Mouse (Mus musculus) limb, embryonic 12.5 days (tissue): ENCODE data around the gene Mcl1. TPM values are rescaled to one million over a fixed set of nuclear protein-coding genes. Genes with fewer than 3 reads are reported as not detected.
A peak's percentile ranks its signal among the peaks of the same experiment; 100 is the strongest.

Experiments
- ATAC-seq: fragments of 200-750 bp; cut with Nextera tagmentation; 2 replicates; pipeline ENCODE4 v1.8.0; 2017; ENCODE audit warnings: low read depth, moderate TSS enrichment; ENCODE audit not compliant: insufficient number of reproducible peaks, insufficient read depth, low FRiP score, low TSS enrichment
- H3K27ac ChIP-seq: fragments of 300-500 bp; sonication (generic); 2 replicates; pipeline ENCODE4 v1.5.1; 2016; ENCODE audit warnings: mild to moderate bottlenecking, moderate library complexity
- H3K27me3 ChIP-seq: fragments of 300-500 bp; sonication (generic); 2 replicates; pipeline ENCODE4 v1.6.1; 2016; ENCODE audit warnings: mild to moderate bottlenecking, moderate library complexity
- H3K36me3 ChIP-seq: fragments of 300-500 bp; sonication (generic); 2 replicates; pipeline ENCODE4 v1.6.1; 2016; ENCODE audit warnings: mild to moderate bottlenecking, moderate library complexity
- H3K4me1 ChIP-seq: fragments of 300-500 bp; sonication (generic); replicated peaks from 2 replicates; pipeline ENCODE4 v1.6.1; 2016
- H3K4me2 ChIP-seq: fragments of 300-500 bp; sonication (generic); 2 replicates; pipeline ENCODE4 v1.6.1; 2016; ENCODE audit warnings: mild to moderate bottlenecking, moderate library complexity
- H3K4me3 ChIP-seq: fragments of 300-500 bp; sonication (generic); replicated peaks from 2 replicates; pipeline ENCODE4 v1.5.1; 2016; ENCODE audit warnings: mild to moderate bottlenecking
- H3K9ac ChIP-seq: fragments of 300-500 bp; sonication (generic); replicated peaks from 2 replicates; pipeline ENCODE4 v1.6.1; 2016; ENCODE audit warnings: mild to moderate bottlenecking, moderate library complexity
- H3K9me3 ChIP-seq: fragments of 300-500 bp; sonication (generic); 2 replicates; pipeline ENCODE4 v1.6.1; 2016; ENCODE audit warnings: mild to moderate bottlenecking, moderate library complexity
- WGBS: fragments of 180-500 bp; shearing (Covaris S2); methylation state at CpG from one replicate; pipeline ENCODE4 v1.1.7; 2016; 5-methylcytosine and 5-hydroxymethylcytosine counted together
- polyA plus RNA-seq: library from polyadenylated mRNA; unstranded; fragments of >200 nt; fragmentation: Nextera tagmentation; extraction: Ambion mirVana; gene quantifications from 2 replicates; pipeline ENCODE4 v1.2.1, GENCODE M21; 2016

The Mcl1 gene
- polyA plus RNA-seq, 1 experiment from 2014 or later: 69.9 TPM

DNA sequence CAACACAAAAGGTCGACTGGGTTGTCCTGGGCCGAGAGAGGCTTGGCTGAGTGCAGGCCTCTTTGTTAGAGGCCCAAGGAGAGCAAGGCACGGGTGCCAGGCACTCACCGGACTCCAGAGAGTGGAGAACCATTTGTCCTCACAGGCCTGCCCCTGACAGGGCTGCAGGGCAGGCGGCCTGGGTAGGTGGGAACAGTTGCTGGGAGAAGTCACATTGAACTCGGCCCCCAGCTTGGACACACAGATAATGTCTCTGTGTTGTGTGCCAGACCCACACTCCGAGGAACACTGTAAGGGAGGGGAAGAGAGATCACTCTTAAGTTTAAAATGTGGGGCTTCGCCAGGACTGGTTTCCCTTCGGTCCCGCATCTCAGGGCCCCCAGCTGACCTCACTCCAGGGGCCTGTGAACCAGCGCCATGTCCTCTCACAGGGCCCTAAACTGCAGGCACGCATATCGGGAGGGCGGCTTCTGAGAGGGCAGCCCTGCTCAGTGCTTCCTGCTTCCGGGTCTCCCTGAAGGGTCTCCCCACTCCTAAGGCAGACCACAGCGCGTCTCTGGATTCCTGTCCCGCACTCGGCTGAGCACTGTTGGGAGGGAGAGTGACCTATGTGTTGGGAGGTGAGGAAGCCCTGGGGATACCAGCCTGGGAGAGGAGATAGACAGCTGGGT lies 19.0 kb downstream of the Mcl1 start:
- Histone ChIP-seq H3K9me3 (no peaks in the 10 kb centered on the region), H3K27me3 (no peaks in the 10 kb centered on the region), H3K36me3 (peaks cover 14% of the 10 kb centered on the region; the same call in 1 of the 2 replicates), H3K9ac (no peak overlapping the region), H3K27ac (no peak overlapping the region), H3K4me2 (no peak overlapping the region), H3K4me3 (no peak overlapping the region), H3K4me1 (peaks cover 55% of the 10 kb centered on the region)
- ATAC-seq: no peak
- 79% methylated on average over 19 of the region's 19 CpGs for WGBS

DNA sequence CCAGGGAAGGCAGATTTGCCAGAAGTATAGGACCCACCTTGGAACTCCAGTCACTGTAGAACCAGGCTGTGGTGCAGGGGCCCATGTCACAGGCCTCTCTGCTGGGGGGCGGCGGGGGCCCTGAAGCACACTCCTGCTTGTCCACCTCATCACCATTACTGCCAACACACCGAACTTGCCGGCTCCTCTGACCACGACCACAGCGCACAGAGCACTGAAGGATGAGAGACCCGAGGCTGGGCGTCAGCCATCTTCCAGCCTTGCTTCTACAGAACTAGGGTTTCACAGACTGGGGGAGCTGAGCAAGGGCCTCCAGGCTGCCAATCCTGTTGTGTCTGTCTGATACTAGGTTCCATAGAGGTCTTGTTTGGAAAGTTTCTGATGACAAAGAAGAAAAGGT lies 21.0 kb downstream of the Mcl1 start:
- peaks cover 42% of the 10 kb centered on the region for H3K4me1 ChIP-seq
- H3K27ac ChIP-seq: no peak overlapping the region
- H3K4me3 ChIP-seq: no peak overlapping the region
- H3K27me3 ChIP-seq: no peaks in the 10 kb centered on the region
- H3K36me3 ChIP-seq: peaks cover 14% of the 10 kb centered on the region; the same call in 1 of the 2 replicates
- H3K4me2 ChIP-seq: no peak overlapping the region
- ATAC-seq: no peak
- no peak overlapping the region for H3K9ac ChIP-seq
- no peaks in the 10 kb centered on the region for H3K9me3 ChIP-seq
- 92% methylated on average over 8 of the region's 8 CpGs for WGBS

DNA sequence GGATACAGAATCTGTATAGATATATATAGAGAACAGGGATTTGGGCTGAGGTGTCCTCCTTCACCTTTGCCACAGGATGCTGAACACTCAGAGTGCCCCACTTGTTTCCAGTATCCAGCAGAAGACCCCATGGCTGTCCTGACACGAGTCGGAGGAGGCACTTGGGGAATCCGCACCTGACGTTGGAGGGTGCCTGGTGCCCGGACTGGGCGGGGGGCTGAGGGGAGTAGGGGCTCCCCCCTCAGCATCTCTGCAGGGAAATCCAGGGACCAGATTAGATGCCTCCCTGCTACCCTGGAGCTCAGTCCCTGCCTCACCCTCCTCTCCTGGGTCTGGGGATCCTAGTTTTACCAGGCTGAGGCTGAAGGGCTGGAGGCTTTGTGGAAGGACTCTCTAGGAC lies 22.1 kb downstream of the Mcl1 start:
- H3K9ac ChIP-seq: no peak overlapping the region
- no peak overlapping the region for H3K4me2 ChIP-seq
- no peak overlapping the region for H3K27ac ChIP-seq
- H3K4me3 ChIP-seq: no peak overlapping the region
- ATAC-seq: no peak
- peaks cover 37% of the 10 kb centered on the region for H3K4me1 ChIP-seq
- 86% methylated on average over 6 of the region's 6 CpGs for WGBS
- H3K9me3 ChIP-seq: no peaks in the 10 kb centered on the region
- H3K36me3 ChIP-seq: peaks cover 14% of the 10 kb centered on the region; the same call in 1 of the 2 replicates
- H3K27me3 ChIP-seq: no peaks in the 10 kb centered on the region

- H3K36me3 ChIP-seq: peaks cover 14% of the 10 kb centered on the region; the same call in 1 of the 2 replicates
- 33% methylated on average over 11 of the region's 11 CpGs for WGBS
- 0 out of 2 replicates have a peak overlapping the region, but pooled peaks have one; percentile 0 for H3K4me3 ChIP-seq
- no peak overlapping the region for H3K27ac ChIP-seq
- peaks cover 34% of the 10 kb centered on the region for H3K4me1 ChIP-seq
- peaks cover under 1% of the 10 kb centered on the region; the same call in 1 of the 2 replicates for H3K27me3 ChIP-seq
- H3K4me2 ChIP-seq: no peak overlapping the region
- H3K9me3 ChIP-seq: no peaks in the 10 kb centered on the region
- no peak overlapping the region for H3K9ac ChIP-seq
- ATAC-seq: no peak
Observed at GRCm38 (mm10) chr3:95681365-95681764, 22.8 kb downstream of the Mcl1 start.

DNA sequence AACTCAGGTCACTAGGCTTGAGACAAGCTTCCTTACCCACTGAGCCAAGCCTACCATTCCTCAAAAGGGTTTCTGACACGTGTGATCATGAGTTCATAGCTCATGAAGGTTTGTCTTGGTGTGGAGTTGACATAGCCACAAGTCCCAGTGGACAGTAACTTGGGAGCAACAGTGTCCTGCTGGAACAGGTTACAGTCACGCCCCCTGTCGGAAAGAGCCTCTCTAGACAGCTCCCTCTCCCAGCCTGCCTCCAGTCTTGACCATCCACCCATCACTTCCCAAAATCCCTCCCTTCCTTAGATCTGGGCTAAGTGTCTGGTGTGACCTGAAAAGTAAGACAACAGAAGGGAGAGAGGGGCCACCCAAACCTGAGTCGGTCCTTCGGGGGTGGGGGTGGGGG lies 24.3 kb downstream of the Mcl1 start:
- Histone ChIP-seq H3K4me2 (no peak overlapping the region), H3K4me1 (peaks cover 45% of the 10 kb centered on the region), H3K27ac (no peak overlapping the region), H3K9ac (no peak overlapping the region), H3K4me3 (no peak overlapping the region), H3K9me3 (no peaks in the 10 kb centered on the region), H3K27me3 (peaks cover 9% of the 10 kb centered on the region; the same call in 1 of the 2 replicates), H3K36me3 (peaks cover under 1% of the 10 kb centered on the region; the same call in 1 of the 2 replicates)
- ATAC-seq: no peak
- WGBS: 71% methylated on average over 5 of the region's 5 CpGs

GRCm38 (mm10) chr3:95684846-95685245 lies 26.3 kb downstream of the Mcl1 start:
- ATAC-seq: no peak
- WGBS: 44% methylated on average over 6 of the region's 8 CpGs
- Histone ChIP-seq H3K9ac (no peak overlapping the region), H3K27me3 (peaks cover 9% of the 10 kb centered on the region; the same call in 1 of the 2 replicates), H3K4me3 (no peak overlapping the region), H3K4me2 (no peak overlapping the region), H3K27ac (no peak overlapping the region), H3K4me1 (peaks cover 56% of the 10 kb centered on the region), H3K9me3 (no peaks in the 10 kb centered on the region), H3K36me3 (no peaks in the 10 kb centered on the region)

DNA sequence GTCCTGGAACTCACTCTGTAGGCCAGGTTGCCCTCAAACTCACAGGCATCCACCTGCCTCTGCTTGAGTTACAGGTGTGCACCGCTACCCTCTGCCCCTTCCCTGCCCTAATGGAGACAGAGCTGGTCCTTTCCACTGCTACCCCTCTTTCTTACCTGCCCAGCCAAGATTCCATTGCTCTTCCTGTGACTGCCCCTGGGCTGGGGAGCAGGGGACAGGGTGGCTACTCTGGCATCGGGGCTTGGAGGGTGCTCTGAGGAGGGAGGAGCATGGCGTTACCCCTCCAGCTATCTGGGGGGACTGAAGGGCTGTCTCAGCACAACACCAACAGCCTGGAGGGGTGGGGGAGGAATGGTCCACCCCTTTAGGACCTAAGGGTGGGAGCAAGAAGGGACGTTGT lies 26.7 kb downstream of the Mcl1 start:
- Histone ChIP-seq H3K36me3 (no peaks in the 10 kb centered on the region), H3K9me3 (no peaks in the 10 kb centered on the region), H3K4me1 (peaks cover 56% of the 10 kb centered on the region), H3K9ac (no peak overlapping the region), H3K4me3 (no peak overlapping the region), H3K4me2 (no peak overlapping the region), H3K27me3 (peaks cover 9% of the 10 kb centered on the region; the same call in 1 of the 2 replicates), H3K27ac (no peak overlapping the region)
- ATAC-seq: no peak
- 74% methylated on average over 4 of the region's 4 CpGs for WGBS

GRCm38 (mm10) chr3:95685701-95686100 lies 27.1 kb downstream of the Mcl1 start:
- H3K4me3 ChIP-seq: no peak overlapping the region
- H3K9me3 ChIP-seq: no peaks in the 10 kb centered on the region
- 91% methylated on average over 2 of the region's 2 CpGs for WGBS
- no peaks in the 10 kb centered on the region for H3K36me3 ChIP-seq
- ATAC-seq: no peak
- H3K9ac ChIP-seq: no peak overlapping the region
- H3K27ac ChIP-seq: no peak overlapping the region
- H3K4me1 ChIP-seq: peaks cover 55% of the 10 kb centered on the region
- H3K4me2 ChIP-seq: no peak overlapping the region
- peaks cover 9% of the 10 kb centered on the region; the same call in 1 of the 2 replicates for H3K27me3 ChIP-seq

- Histone ChIP-seq H3K36me3 (peaks cover 6% of the 10 kb centered on the region; the same call in 1 of the 2 replicates), H3K9ac (no peak overlapping the region), H3K4me2 (peak overlapping the region; percentile 94), H3K4me3 (0 out of 2 replicates have a peak overlapping the region, but pooled peaks have one; percentile 48), H3K4me1 (peaks cover 46% of the 10 kb centered on the region), H3K27me3 (peaks cover 9% of the 10 kb centered on the region; the same call in 1 of the 2 replicates), H3K27ac (0 out of 2 replicates have a peak overlapping the region, but pooled peaks have one; percentile 23), H3K9me3 (0 out of 2 replicates have a peak, but pooled peaks cover 4% of the 10 kb centered on the region)
- ATAC-seq: no peak
- 46% methylated on average over 9 of the region's 10 CpGs for WGBS
Observed at GRCm38 (mm10) chr3:95686492-95687167, 28.0 kb downstream of the Mcl1 start.

GRCm38 (mm10) chr3:95687168-95687523 lies 28.6 kb downstream of the Mcl1 start:
- H3K9me3 ChIP-seq: 0 out of 2 replicates have a peak, but pooled peaks cover 4% of the 10 kb centered on the region
- peak overlapping the region; percentile 65; the same call in 1 of the 2 replicates for H3K9ac ChIP-seq
- H3K27me3 ChIP-seq: peaks cover 9% of the 10 kb centered on the region; the same call in 1 of the 2 replicates
- H3K4me2 ChIP-seq: peak overlapping the region; percentile 94
- peaks cover 6% of the 10 kb centered on the region; the same call in 1 of the 2 replicates for H3K36me3 ChIP-seq
- H3K4me3 ChIP-seq: peak overlapping the region; percentile 48
- peaks cover 42% of the 10 kb centered on the region for H3K4me1 ChIP-seq
- ATAC-seq: 0 out of 2 replicates have a peak, but pooled peaks have one; percentile 4
- WGBS: 14% methylated on average over 4 of the region's 4 CpGs
- 0 out of 2 replicates have a peak overlapping the region, but pooled peaks have one; percentile 23 for H3K27ac ChIP-seq
